Mouse (Mus musculus): ENCODE measurements around the gene Cdt1.

- no peak for TF ChIP-seq CTCF (IDR thresholded peaks at IDR 0.05; ENCODE audit: control insufficient read depth, insufficient read depth, insufficient read length)
- no peak for TF ChIP-seq MYOG (IDR thresholded peaks at IDR 0.05; ENCODE audit: control insufficient read depth, extremely low read depth, insufficient read length)
- TF ChIP-seq USF1 (IDR thresholded peaks at IDR 0.05; ENCODE audit: low read depth), result no peak
- no peak for TF ChIP-seq CEBPB (IDR thresholded peaks at IDR 0.05; ENCODE audit: low read depth)
- TF ChIP-seq FOSL1 (IDR thresholded peaks at IDR 0.05; ENCODE audit: insufficient read depth, low read length, poor library complexity, severe bottlenecking), result no peak
- no peak for TF ChIP-seq MAX (IDR thresholded peaks at IDR 0.05)
- TF ChIP-seq MYOD1 (IDR thresholded peaks at IDR 0.05; ENCODE audit: control insufficient read depth, insufficient read length, low read depth), result no peak
These were observed 30.8 kb upstream of the Cdt1 start for GRCm38 (mm10) chr8:122537033-122537432.

Measured in C2C12 (cell line).